Mouse (Mus musculus) heart, embryonic 11.5 days (tissue): ENCODE results near the gene Gda. TPM values are rescaled to one million over a fixed set of nuclear protein-coding genes. Genes with fewer than 3 reads are reported as not detected.

Experiments
- ATAC-seq: fragments of 200-750 bp; cut with Nextera tagmentation; replicated peaks from 2 replicates; pipeline ENCODE4 v1.8.0; 2017; ENCODE audit warnings: moderate library complexity; ENCODE audit not compliant: insufficient number of reproducible peaks, low FRiP score, low TSS enrichment
- H3K27ac ChIP-seq: fragments of 300-500 bp; sonication (generic); 2 replicates; pipeline ENCODE4 v1.5.1; 2014; ENCODE audit warnings: mild to moderate bottlenecking, low read depth, low read length
- H3K27me3 ChIP-seq: fragments of 300-500 bp; sonication (generic); 2 replicates; pipeline ENCODE4 v1.6.1; 2014; ENCODE audit warnings: mild to moderate bottlenecking, low read length, mixed read lengths; ENCODE audit not compliant: control insufficient read depth, insufficient read depth
- H3K36me3 ChIP-seq: fragments of 300-500 bp; sonication (generic); 2 replicates; pipeline ENCODE4 v1.6.1; 2014; ENCODE audit warnings: mild to moderate bottlenecking, low read length, moderate library complexity, mixed read lengths; ENCODE audit not compliant: control insufficient read depth, insufficient read depth
- H3K4me1 ChIP-seq: fragments of 300-500 bp; sonication (generic); 2 replicates; pipeline ENCODE4 v1.6.1; 2014; ENCODE audit warnings: low read length; ENCODE audit not compliant: control insufficient read depth, insufficient read depth
- H3K4me2 ChIP-seq: fragments of 300-500 bp; sonication (generic); 2 replicates; pipeline ENCODE4 v1.6.1; 2014; ENCODE audit warnings: mild to moderate bottlenecking, moderate library complexity
- H3K4me3 ChIP-seq: fragments of 300-500 bp; sonication (generic); 2 replicates; pipeline ENCODE4 v1.5.1; 2014; ENCODE audit warnings: low read depth, low read length
- H3K9ac ChIP-seq: fragments of 300-500 bp; sonication (generic); 2 replicates; pipeline ENCODE4 v1.6.1; 2014; ENCODE audit warnings: mild to moderate bottlenecking, low read depth, low read length, moderate library complexity
- H3K9me3 ChIP-seq: fragments of 300-500 bp; sonication (generic); replicated peaks from 2 replicates; pipeline ENCODE4 v1.6.1; 2016; ENCODE audit warnings: low read length; ENCODE audit not compliant: control insufficient read depth
- WGBS: fragments of 180-500 bp; shearing (Covaris S2); extraction: QIAGEN DNeasy Blood & Tissue Kit; methylation state at CpG from one replicate; pipeline ENCODE4 v1.1.7; 2014; ENCODE audit not compliant: insufficient replicate concordance; 5-methylcytosine and 5-hydroxymethylcytosine counted together
- polyA plus RNA-seq: library from polyadenylated mRNA; unstranded; fragments of >200 nt; fragmentation: Nextera tagmentation; extraction: Ambion mirVana; gene quantifications from 2 replicates; pipeline ENCODE4 v1.2.1, GENCODE M21; 2014

Gda gene
- polyA plus RNA-seq, 1 experiment from 2014 or later: not detected

GRCm38 (mm10) chr19:21477780-21478179, 4.5 kb upstream of the Gda start:
- Histone ChIP-seq H3K4me3 (no peak overlapping the region), H3K27ac (no peak overlapping the region), H3K4me1 (no peaks in the 10 kb centered on the region), H3K4me2 (no peak overlapping the region), H3K27me3 (peaks cover 5% of the 10 kb centered on the region; the same call in 1 of the 2 replicates), H3K36me3 (no peaks in the 10 kb centered on the region), H3K9me3 (no peaks in the 10 kb centered on the region), H3K9ac (no peak overlapping the region)
- 63% methylated on average over 2 of the region's 2 CpGs for WGBS
- no peak for ATAC-seq

DNA sequence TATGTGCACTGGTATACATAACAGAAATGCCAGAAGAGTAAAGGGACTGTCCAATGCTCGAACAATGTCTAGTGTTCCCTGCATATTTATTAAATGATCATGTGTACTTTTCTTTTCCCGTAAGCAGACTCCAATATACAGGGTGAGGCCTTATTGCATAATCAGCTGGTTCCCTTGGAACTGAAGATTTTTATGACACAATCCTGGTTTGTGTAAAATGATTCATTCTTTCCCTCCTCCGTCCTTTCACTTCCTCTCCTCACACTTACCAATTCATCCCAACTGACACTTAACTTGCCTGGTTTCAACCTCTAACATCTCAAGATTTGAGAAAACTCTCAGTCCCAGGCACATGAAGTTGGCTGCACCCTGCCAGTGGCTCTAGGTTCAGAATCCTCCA, 3.5 kb upstream of the Gda start:
- peaks cover 15% of the 10 kb centered on the region for H3K27me3 ChIP-seq
- no peak overlapping the region for H3K4me2 ChIP-seq
- H3K9ac ChIP-seq: no peak overlapping the region
- no peaks in the 10 kb centered on the region for H3K4me1 ChIP-seq
- WGBS: 75% methylated on average over 3 of the region's 3 CpGs
- H3K9me3 ChIP-seq: no peaks in the 10 kb centered on the region
- H3K4me3 ChIP-seq: no peak overlapping the region
- no peak for ATAC-seq
- no peaks in the 10 kb centered on the region for H3K36me3 ChIP-seq
- no peak overlapping the region for H3K27ac ChIP-seq

DNA sequence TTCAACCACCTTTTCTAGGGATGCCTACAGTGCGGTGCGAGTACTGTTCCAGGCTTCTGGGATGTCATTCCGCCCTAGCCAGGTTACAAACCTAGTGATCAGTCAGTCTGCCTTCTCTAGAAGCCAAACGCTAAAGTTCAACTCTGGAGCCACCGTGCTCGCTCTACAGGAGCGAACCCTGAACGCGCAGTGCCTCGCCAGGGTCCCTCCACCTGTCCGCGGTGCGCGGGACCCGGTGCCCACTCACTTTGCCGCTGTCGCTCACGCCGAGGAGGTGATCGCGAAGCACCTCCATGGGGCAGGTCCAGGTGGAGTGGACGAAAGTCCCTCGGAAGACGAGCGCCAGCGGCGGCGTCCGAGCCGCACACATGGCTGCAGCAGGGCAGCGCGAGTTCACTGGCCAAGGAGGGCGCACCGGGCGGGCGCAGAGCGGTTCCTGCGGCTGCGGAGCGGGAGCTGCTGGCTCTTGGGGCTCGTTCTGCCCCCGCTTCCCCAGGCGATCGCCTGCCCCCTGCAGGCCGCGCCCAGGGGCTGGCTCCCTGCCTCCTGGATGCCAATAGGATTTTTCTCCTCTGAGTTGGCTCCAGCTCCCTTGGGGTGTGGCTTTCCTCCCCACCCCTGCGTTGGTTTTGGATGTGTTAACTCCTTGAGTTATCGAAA, 994 bp downstream of the Gda start:
- Histone ChIP-seq H3K27ac (no peak overlapping the region), H3K4me3 (peak overlapping the region; percentile 52), H3K4me2 (peak overlapping the region; percentile 96), H3K9me3 (no peaks in the 10 kb centered on the region), H3K9ac (0 out of 2 replicates have a peak overlapping the region, but pooled peaks have one; percentile 8), H3K4me1 (no peaks in the 10 kb centered on the region), H3K27me3 (peaks cover 21% of the 10 kb centered on the region), H3K36me3 (no peaks in the 10 kb centered on the region)
- no peak; the same call in 1 of the 2 replicates for ATAC-seq
- WGBS: 2% methylated on average over 47 of the region's 48 CpGs

- H3K4me3 ChIP-seq: no peak overlapping the region
- no peak overlapping the region for H3K9ac ChIP-seq
- no peaks in the 10 kb centered on the region for H3K9me3 ChIP-seq
- no peak overlapping the region for H3K27ac ChIP-seq
- H3K36me3 ChIP-seq: no peaks in the 10 kb centered on the region
- ATAC-seq: no peak
- no peaks in the 10 kb centered on the region for H3K27me3 ChIP-seq
- no peak overlapping the region for H3K4me2 ChIP-seq
- WGBS: 67% methylated on average over 5 of the region's 5 CpGs
- H3K4me1 ChIP-seq: no peaks in the 10 kb centered on the region
Observed at GRCm38 (mm10) chr19:21461221-21461960, 11.9 kb downstream of the Gda start.

DNA sequence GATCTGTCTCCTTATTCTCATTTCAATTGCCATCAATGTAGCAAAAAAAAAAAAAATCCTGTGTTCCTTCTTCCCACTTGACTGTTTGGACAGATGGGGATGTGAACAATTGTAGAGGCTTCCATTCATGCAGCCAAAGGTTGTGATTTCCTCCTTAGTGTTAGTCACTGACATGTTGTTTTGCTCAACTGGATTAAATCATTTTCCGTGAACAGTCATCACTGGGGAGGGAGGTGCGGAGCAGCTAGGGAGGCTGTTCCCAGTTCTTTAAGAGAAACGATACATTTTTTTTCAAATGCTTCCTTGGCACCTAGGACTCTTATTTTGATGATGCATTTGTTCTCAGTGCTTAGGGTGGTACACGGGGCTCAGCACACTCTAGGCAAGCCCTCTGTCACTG, 15.8 kb downstream of the Gda start:
- Histone ChIP-seq H3K27ac (no peak overlapping the region), H3K4me1 (no peaks in the 10 kb centered on the region), H3K36me3 (no peaks in the 10 kb centered on the region), H3K4me2 (no peak overlapping the region), H3K27me3 (no peaks in the 10 kb centered on the region), H3K9me3 (no peaks in the 10 kb centered on the region), H3K4me3 (no peak overlapping the region), H3K9ac (no peak overlapping the region)
- WGBS: 75% methylated on average over 4 of the region's 4 CpGs
- no peak for ATAC-seq

DNA sequence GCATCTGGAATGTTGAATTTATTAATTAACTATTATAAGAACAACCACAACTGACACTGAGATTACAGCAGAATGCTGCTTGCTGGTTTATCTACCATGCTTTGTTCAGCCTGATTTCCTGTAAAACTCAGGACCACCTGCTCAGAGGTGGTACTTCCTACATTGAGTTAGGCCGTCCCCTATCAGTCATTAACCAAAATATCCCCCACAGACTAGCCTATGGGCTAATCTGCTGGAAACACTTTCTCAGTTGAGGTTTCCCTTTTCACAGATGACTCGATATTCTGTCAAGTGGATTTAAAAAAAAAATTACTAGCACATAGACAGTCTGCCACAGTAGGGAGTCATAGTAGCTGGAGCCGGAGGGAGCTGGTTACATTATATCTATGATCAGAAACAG, 31.5 kb downstream of the Gda start:
- Histone ChIP-seq H3K4me3 (no peak overlapping the region), H3K4me2 (no peak overlapping the region), H3K36me3 (no peaks in the 10 kb centered on the region), H3K27ac (no peak overlapping the region), H3K4me1 (no peaks in the 10 kb centered on the region), H3K9me3 (no peaks in the 10 kb centered on the region), H3K9ac (no peak overlapping the region), H3K27me3 (no peaks in the 10 kb centered on the region)
- WGBS: 79% methylated on average over 3 of the region's 3 CpGs
- ATAC-seq: no peak

DNA sequence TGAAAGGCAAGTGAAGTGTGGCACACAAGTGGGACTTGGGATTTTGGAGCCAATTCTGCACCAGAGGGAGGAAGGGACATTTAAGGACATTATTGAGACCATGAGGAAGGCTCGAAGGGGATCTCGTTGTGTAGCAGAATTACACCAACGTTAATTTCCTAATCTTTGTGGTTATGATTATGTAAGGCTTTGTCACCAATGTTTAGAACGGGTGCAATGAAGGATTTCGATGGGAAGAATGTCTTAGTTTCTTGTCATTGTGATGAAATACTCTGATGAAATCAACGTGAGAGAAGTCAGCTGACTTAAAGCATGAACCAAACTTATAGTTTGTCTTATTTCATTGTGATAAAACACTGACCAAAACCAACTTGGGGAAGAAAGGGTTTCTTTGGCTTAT, 32.4 kb downstream of the Gda start:
- ATAC-seq: no peak
- Histone ChIP-seq H3K36me3 (no peaks in the 10 kb centered on the region), H3K4me1 (no peaks in the 10 kb centered on the region), H3K9me3 (no peaks in the 10 kb centered on the region), H3K27me3 (no peaks in the 10 kb centered on the region), H3K4me2 (no peak overlapping the region), H3K4me3 (no peak overlapping the region), H3K27ac (no peak overlapping the region), H3K9ac (no peak overlapping the region)
- 78% methylated on average over 6 of the region's 6 CpGs for WGBS

GRCm38 (mm10) chr19:21439141-21439737, 34.0 kb downstream of the Gda start:
- no peak overlapping the region for H3K27ac ChIP-seq
- H3K4me2 ChIP-seq: no peak overlapping the region
- H3K27me3 ChIP-seq: no peaks in the 10 kb centered on the region
- H3K4me1 ChIP-seq: no peaks in the 10 kb centered on the region
- no peak for ATAC-seq
- no peaks in the 10 kb centered on the region for H3K36me3 ChIP-seq
- H3K9me3 ChIP-seq: no peaks in the 10 kb centered on the region
- H3K4me3 ChIP-seq: no peak overlapping the region
- H3K9ac ChIP-seq: no peak overlapping the region
- 54% methylated on average over 3 of the region's 3 CpGs for WGBS
